Mouse (Mus musculus) spleen, postnatal 4 days (tissue): Measurements from ENCODE around the gene Frmd4a.

Experiments used
- DNase-seq, 2 experiments: peaks; one replicate each; pipeline ENCODE4 v3.0.0; 2022; ENCODE audit warnings: low spot score in 2 of 2

Frmd4a gene

GRCm38 (mm10) chr2:4439909-4440308 is 422.4 kb downstream of the Frmd4a start:
- DNase-seq, result no peak

- no peak for DNase-seq
Observed at GRCm38 (mm10) chr2:4441840-4442239, 424.3 kb downstream of the Frmd4a start.

GRCm38 (mm10) chr2:4444740-4445139 is 427.2 kb downstream of the Frmd4a start:
- DNase-seq, result no peak

GRCm38 (mm10) chr2:4445629-4446400 is 428.3 kb downstream of the Frmd4a start:
- no peak for DNase-seq

- no peak for DNase-seq
Observed at GRCm38 (mm10) chr2:4449860-4450480, 432.5 kb downstream of the Frmd4a start.

- DNase-seq, result no peak
Observed at GRCm38 (mm10) chr2:4452590-4453400, 435.3 kb downstream of the Frmd4a start.

GRCm38 (mm10) chr2:4455097-4456025 is 437.8 kb downstream of the Frmd4a start:
- DNase-seq, result no peak

- no peak for DNase-seq
Observed at GRCm38 (mm10) chr2:4460897-4461296, 443.4 kb downstream of the Frmd4a start.

- no peak for DNase-seq
Observed at GRCm38 (mm10) chr2:4461514-4461913, 444.0 kb downstream of the Frmd4a start.

GRCm38 (mm10) chr2:4462480-4462879 is 445.0 kb downstream of the Frmd4a start:
- DNase-seq, result no peak

- no peak for DNase-seq
Observed at GRCm38 (mm10) chr2:4466084-4466483, 448.6 kb downstream of the Frmd4a start.

- DNase-seq, result no peak
Observed at GRCm38 (mm10) chr2:4467314-4467713, 449.8 kb downstream of the Frmd4a start.

- DNase-seq, result no peak
Observed at GRCm38 (mm10) chr2:4472760-4473480, 455.4 kb downstream of the Frmd4a start.

GRCm38 (mm10) chr2:4473866-4474538 is 456.5 kb downstream of the Frmd4a start:
- DNase-seq, result no peak

GRCm38 (mm10) chr2:4474539-4474937 is 457.0 kb downstream of the Frmd4a start:
- no peak for DNase-seq

GRCm38 (mm10) chr2:4475991-4476390 is 458.5 kb downstream of the Frmd4a start:
- no peak for DNase-seq

GRCm38 (mm10) chr2:4476608-4477007 is 459.1 kb downstream of the Frmd4a start:
- no peak for DNase-seq

GRCm38 (mm10) chr2:4477311-4477710 is 459.8 kb downstream of the Frmd4a start:
- no peak for DNase-seq

GRCm38 (mm10) chr2:4480180-4480579 is 462.7 kb downstream of the Frmd4a start:
- DNase-seq, result no peak

- DNase-seq, result no peak
Observed at GRCm38 (mm10) chr2:4481154-4481553, 463.6 kb downstream of the Frmd4a start.
